Mouse (Mus musculus): Measurements from ENCODE around the gene Iqcg.

GRCm38 (mm10) chr16:33019117-33019770 lies 36.8 kb downstream of the Iqcg start:
- no peak for TF ChIP-seq CTCF (IDR thresholded peaks at IDR 0.05; ENCODE audit: control insufficient read depth, insufficient read depth, insufficient read length)
- TF ChIP-seq MYOD1 (IDR thresholded peaks at IDR 0.05; ENCODE audit: control insufficient read depth, insufficient read length, low read depth): no peak
- TF ChIP-seq MYOG (IDR thresholded peaks at IDR 0.05; ENCODE audit: control insufficient read depth, extremely low read depth, insufficient read length): no peak
- no peak for TF ChIP-seq USF1 (IDR thresholded peaks at IDR 0.05; ENCODE audit: low read depth)
- no peak for TF ChIP-seq CEBPB (IDR thresholded peaks at IDR 0.05; ENCODE audit: low read depth)
- TF ChIP-seq MAX (IDR thresholded peaks at IDR 0.05): no peak
